10 mouse cellular contexts compared by ENCODE assay signal in genomic region chr2:71813022-71813358, GRCm38 (mm10).
DNase-seq lines count a peak whose midpoint lies in the region; ATAC-seq and TF ChIP-seq lines count a peak whose summit lies in the region.
"Had no signal": no experiment of that assay in that cellular context is flagged by ENCODE, and none has a peak within 500 bp of the region (broad histone marks: within the 10 kb centered on the region; RNA-seq: fewer than 3 reads in every experiment).

No protein-coding gene starts in this region.

- H3K4me2 ChIP-seq in forebrain, embryonic 15.5 days (replicated peaks): no peak overlapping the region
- no peak overlapping the region for H3K4me2 ChIP-seq in lung, embryonic 16.5 days (ENCODE audit: low read depth, low read length)
- H3K4me2 ChIP-seq: embryonic facial prominence, embryonic 13.5 days; heart, embryonic 15.5 days had no signal

- no peaks in the 10 kb centered on the region for H3K9me3 ChIP-seq in forebrain, embryonic 10.5 days
- H3K9me3 ChIP-seq in forebrain, embryonic 15.5 days: no peaks in the 10 kb centered on the region
- no peaks in the 10 kb centered on the region for H3K9me3 ChIP-seq in lung, embryonic 16.5 days (ENCODE audit: control insufficient read depth, low read length)
- H3K9me3 ChIP-seq: embryonic facial prominence, embryonic 13.5 days; heart, embryonic 15.5 days had no signal

- no peak overlapping the region for H3K9ac ChIP-seq in forebrain, embryonic 15.5 days (replicated peaks)
- H3K9ac ChIP-seq in lung, embryonic 16.5 days (ENCODE audit: low read length): no peak overlapping the region
- H3K9ac ChIP-seq: embryonic facial prominence, embryonic 13.5 days; heart, embryonic 15.5 days had no signal

- H3K27me3 ChIP-seq in forebrain, embryonic 10.5 days (ENCODE audit: poor library complexity, severe bottlenecking): no peaks in the 10 kb centered on the region
- no peaks in the 10 kb centered on the region for H3K27me3 ChIP-seq in forebrain, embryonic 15.5 days
- no peaks in the 10 kb centered on the region for H3K27me3 ChIP-seq in lung, embryonic 16.5 days (ENCODE audit: control insufficient read depth, insufficient read depth, low read depth, low read length)
- H3K27me3 ChIP-seq: heart, embryonic 15.5 days had no signal

- H3K27ac ChIP-seq in forebrain, embryonic 10.5 days: 0 out of 2 replicates have a peak overlapping the region, but pooled peaks have one; percentile 35
- no peak overlapping the region for H3K27ac ChIP-seq in forebrain, embryonic 15.5 days (replicated peaks)
- H3K27ac ChIP-seq in lung, embryonic 16.5 days (ENCODE audit: low read length): no peak overlapping the region
- no peak overlapping the region for H3K27ac ChIP-seq in olfactory bulb, adult 2 months (ENCODE audit: insufficient read depth, low read depth, low read length)
- H3K27ac ChIP-seq: embryonic facial prominence, embryonic 13.5 days had no signal

- no peak for DNase-seq in forebrain, embryonic 10.5 days (ENCODE audit: extremely low spot score, low spot score)
- DNase-seq in lung, postnatal 14 days: no peak
- DNase-seq in cerebellum, postnatal 25 days: no peak

- no peak for TF ChIP-seq POLR2A in olfactory bulb, adult 2 months (IDR thresholded peaks at IDR 0.05; ENCODE audit: insufficient read depth, low read depth, low read length)

- no peak for ATAC-seq in forebrain, embryonic 15.5 days (replicated peaks)
- ATAC-seq in lung, embryonic 16.5 days (ENCODE audit: low read depth): 0 out of 2 replicates have a peak, but pooled peaks have one; percentile 8
- 0 out of 4 replicates have a peak, but pooled peaks have one; percentile 5 for ATAC-seq in hematopoietic stem cell, adult 5-6 weeks (replicated peaks in 1 of 2; ENCODE audit: insufficient read depth in 1 of 2, low FRiP score in 2 of 2, low TSS enrichment in 1 of 2, low read depth in 1 of 2, poor library complexity in 2 of 2, severe bottlenecking in 2 of 2)
- ATAC-seq in erythroblast, adult 5-6 weeks (replicated peaks; ENCODE audit: low FRiP score, poor library complexity, severe bottlenecking): no peak

- peaks cover 67% of the 10 kb centered on the region for H3K4me1 ChIP-seq in forebrain, embryonic 10.5 days
- H3K4me1 ChIP-seq in forebrain, embryonic 15.5 days: peaks cover 27% of the 10 kb centered on the region
- H3K4me1 ChIP-seq in lung, embryonic 16.5 days (replicated peaks; ENCODE audit: control insufficient read depth, insufficient read depth, low read length): peaks cover 49% of the 10 kb centered on the region
- peaks cover 21% of the 10 kb centered on the region for H3K4me1 ChIP-seq in olfactory bulb, adult 2 months (ENCODE audit: control insufficient read depth, insufficient read depth, low read length)

- 91% methylated on average over 7 of the region's 9 CpGs for whole genome bisulfite sequencing in forebrain, embryonic 10.5 days
- WGBS in forebrain, embryonic 15.5 days: 77% methylated on average over 9 of the region's 9 CpGs
- WGBS in lung, embryonic 16.5 days: 69% methylated on average over 6 of the region's 9 CpGs
- 68% methylated on average over 8 of the region's 9 CpGs for WGBS in olfactory bulb, adult 2 months

- no peak overlapping the region for H3K4me3 ChIP-seq in forebrain, embryonic 10.5 days
- no peak overlapping the region for H3K4me3 ChIP-seq in forebrain, embryonic 15.5 days
- no peak overlapping the region for H3K4me3 ChIP-seq in lung, embryonic 16.5 days (ENCODE audit: low read length)
- peak overlapping the region; percentile 8; the same call in 1 of the 2 replicates for H3K4me3 ChIP-seq in olfactory bulb, adult 2 months (ENCODE audit: insufficient read depth, low read depth, low read length)
- H3K4me3 ChIP-seq: embryonic facial prominence, embryonic 13.5 days; heart, embryonic 15.5 days had no signal

- no peak for TF ChIP-seq CTCF in olfactory bulb, adult 2 months (IDR thresholded peaks at IDR 0.05; ENCODE audit: insufficient read depth, low read depth, low read length)

- H3K36me3 ChIP-seq in forebrain, embryonic 10.5 days (replicated peaks): peaks cover 9% of the 10 kb centered on the region
- no peaks in the 10 kb centered on the region for H3K36me3 ChIP-seq in forebrain, embryonic 15.5 days
- H3K36me3 ChIP-seq in lung, embryonic 16.5 days (ENCODE audit: control insufficient read depth, insufficient read depth, low read length): no peaks in the 10 kb centered on the region
- H3K36me3 ChIP-seq: embryonic facial prominence, embryonic 13.5 days; heart, embryonic 15.5 days had no signal

Comparison
In these comparisons a context has a peak if more than half of its experiments do, and no peak if none do; other contexts are left out.
1. ATAC-seq: peak in lung, embryonic 16.5 days (single experiment) and hematopoietic stem cell, adult 5-6 weeks (2 of 2); none in forebrain, embryonic 15.5 days (single experiment) and erythroblast, adult 5-6 weeks (single experiment).